Mouse (Mus musculus) liver, embryonic 15.5 days (tissue): ENCODE data around the gene Abtb2. TPM values are rescaled to one million over a fixed set of nuclear protein-coding genes. Genes with fewer than 3 reads are reported as not detected.
"Not testable (repeated sequence)": the region's sequence is repeated elsewhere in the genome, so short reads cannot be mapped to it uniquely, and the experiment has no call there.

ENCODE experiments used
- ATAC-seq: fragments of 200-750 bp; cut with Nextera tagmentation; 2 replicates; pipeline ENCODE4 v1.8.0; 2017; ENCODE audit warnings: moderate number of reproducible peaks, mild to moderate bottlenecking, moderate library complexity; ENCODE audit not compliant: insufficient read depth
- H3K27ac ChIP-seq: fragments of 300-500 bp; sonication (generic); replicated peaks from 2 replicates; pipeline ENCODE4 v1.5.1; 2015; ENCODE audit warnings: mild to moderate bottlenecking, inconsistent platforms
- H3K27me3 ChIP-seq: fragments of 300-500 bp; sonication (generic); 2 replicates; pipeline ENCODE4 v1.6.1; 2015; ENCODE audit warnings: mild to moderate bottlenecking, inconsistent platforms
- H3K36me3 ChIP-seq: fragments of 300-500 bp; sonication (generic); replicated peaks from 2 replicates; pipeline ENCODE4 v1.6.1; 2015; ENCODE audit warnings: moderate library complexity, mild to moderate bottlenecking, inconsistent platforms
- H3K4me1 ChIP-seq: fragments of 300-500 bp; sonication (generic); replicated peaks from 2 replicates; pipeline ENCODE4 v1.6.1; 2015; ENCODE audit warnings: inconsistent platforms
- H3K4me2 ChIP-seq: fragments of 300-500 bp; sonication (generic); 2 replicates; pipeline ENCODE4 v1.6.1; 2015; ENCODE audit warnings: moderate library complexity, mild to moderate bottlenecking, inconsistent platforms
- H3K4me3 ChIP-seq: fragments of 300-500 bp; sonication (generic); replicated peaks from 2 replicates; pipeline ENCODE4 v1.5.1; 2015; ENCODE audit warnings: mild to moderate bottlenecking, inconsistent platforms
- H3K9ac ChIP-seq: fragments of 300-500 bp; sonication (generic); 2 replicates; pipeline ENCODE4 v1.6.1; 2015; ENCODE audit warnings: moderate library complexity, mild to moderate bottlenecking, inconsistent platforms
- H3K9me3 ChIP-seq: fragments of 300-500 bp; sonication (generic); replicated peaks from 2 replicates; pipeline ENCODE4 v1.6.1; 2016; ENCODE audit warnings: inconsistent platforms
- WGBS: fragments of 180-500 bp; shearing (Covaris S2); methylation state at CpG from one replicate; pipeline ENCODE4 v1.1.7; 2015; ENCODE audit warnings: mixed read lengths; ENCODE audit not compliant: insufficient replicate concordance; 5-methylcytosine and 5-hydroxymethylcytosine counted together
- polyA plus RNA-seq: library from polyadenylated mRNA; unstranded; fragments of >200 nt; fragmentation: Nextera tagmentation; extraction: Ambion mirVana; gene quantifications from 2 replicates; pipeline ENCODE4 v1.2.1, GENCODE M21; 2015

Gene Abtb2
- 2.9 and 3.4 TPM in 2 replicates for polyA plus RNA-seq

DNA sequence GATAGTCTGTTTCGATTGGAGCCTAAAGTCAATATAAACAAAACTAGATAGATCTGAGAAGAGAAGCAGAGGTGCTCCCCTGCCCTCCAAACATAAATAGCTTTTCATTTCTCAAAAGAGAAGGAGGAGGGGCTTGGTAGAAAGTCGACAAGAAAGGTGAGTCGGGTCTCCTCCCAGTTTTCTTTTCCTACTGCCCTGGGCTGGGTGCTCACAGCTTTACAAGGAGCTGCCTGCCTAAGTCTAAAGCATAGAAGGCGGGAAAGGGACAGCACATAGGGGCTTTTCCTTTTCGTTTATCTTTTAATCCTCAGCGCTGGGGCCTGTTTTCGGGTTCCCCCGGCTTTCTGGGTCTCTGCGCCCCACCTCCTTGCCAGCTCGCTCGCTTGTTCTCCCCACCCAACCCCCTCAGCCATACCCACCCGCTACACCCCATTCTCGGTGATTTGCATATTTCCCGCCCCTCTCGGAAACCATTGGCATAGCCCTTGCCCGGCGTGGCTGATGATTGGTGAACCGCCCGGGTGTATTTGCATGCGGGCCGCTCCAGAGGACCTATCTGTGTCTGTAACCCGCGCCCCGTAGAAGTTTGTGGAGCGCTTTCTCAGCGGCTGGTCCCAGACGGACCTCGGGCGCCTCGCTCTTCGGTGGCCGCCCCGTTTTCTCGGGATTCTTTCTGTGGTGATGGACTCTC is at the start of gene Abtb2:
Gene Abtb2, plus strand, starts transcription at position 579 of the 691 bp plus-strand sequence.
- Histone ChIP-seq H3K4me3 (peak within 1 kb of the TSS; percentile 67), H3K9ac (peak within 1 kb of the TSS; percentile 60), H3K9me3 (no peaks in the 10 kb centered on the region), H3K27ac (peak within 1 kb of the TSS; percentile 79), H3K36me3 (no peaks in the 10 kb centered on the region), H3K27me3 (peaks cover 96% of the 10 kb centered on the region), H3K4me2 (peak within 1 kb of the TSS; percentile 92), H3K4me1 (peaks cover 47% of the 10 kb centered on the region)
- peak; percentile 98 for ATAC-seq
- under 1% methylated on average over 34 of the region's 34 CpGs for WGBS

DNA sequence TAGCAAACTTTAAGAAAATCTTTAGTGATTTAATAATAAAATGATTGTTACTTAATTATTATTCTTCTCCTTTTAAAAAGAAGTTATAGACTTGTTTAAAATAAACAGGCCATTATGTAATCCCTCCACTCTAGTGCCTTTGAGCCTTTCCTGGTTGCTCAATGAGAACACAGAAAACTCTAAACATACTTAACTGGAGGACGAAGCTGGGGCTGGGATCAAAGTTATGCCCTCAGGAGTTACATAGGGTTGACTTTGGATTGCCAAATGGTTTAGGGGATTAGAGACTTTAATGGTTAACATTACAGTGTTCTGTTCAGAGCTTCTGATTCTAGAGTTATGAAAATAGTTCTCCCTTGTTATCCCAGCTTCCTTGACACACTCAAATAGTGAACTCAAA is 49.6 kb upstream of the Abtb2 start:
- 35% methylated on average over 1 of the region's 1 CpGs for WGBS
- no peaks in the 10 kb centered on the region for H3K4me1 ChIP-seq
- no peaks in the 10 kb centered on the region for H3K36me3 ChIP-seq
- H3K9me3 ChIP-seq = no peaks in the 10 kb centered on the region
- H3K9ac ChIP-seq = no peak overlapping the region
- no peak for ATAC-seq
- no peaks in the 10 kb centered on the region for H3K27me3 ChIP-seq
- no peak overlapping the region for H3K4me3 ChIP-seq
- H3K4me2 ChIP-seq = no peak overlapping the region
- H3K27ac ChIP-seq = no peak overlapping the region

DNA sequence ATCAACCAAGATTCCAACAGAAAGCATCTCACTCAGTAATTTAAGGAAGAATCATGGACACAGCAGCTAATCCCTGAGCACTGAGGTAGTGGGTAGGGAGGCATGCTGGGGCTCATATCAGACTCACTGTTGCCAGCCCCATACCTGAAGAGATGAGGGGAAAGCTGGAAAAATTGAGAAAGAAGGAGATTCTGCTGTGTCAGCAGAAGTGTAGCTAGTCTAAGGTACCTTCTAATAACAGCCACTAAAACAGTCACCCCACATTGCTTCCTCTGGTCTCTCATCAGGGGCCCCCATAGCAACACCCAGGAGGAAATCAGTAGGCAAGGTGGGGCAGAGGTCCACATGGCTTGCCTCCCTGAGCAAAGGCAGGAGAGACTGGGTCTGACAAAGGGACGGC is 40.5 kb upstream of the Abtb2 start:
- H3K9me3 ChIP-seq = no peaks in the 10 kb centered on the region

GRCm38 (mm10) chr2:103547132-103547531 is 19.0 kb upstream of the Abtb2 start:
- H3K27me3 ChIP-seq = 0 out of 2 replicates have a peak, but pooled peaks cover 2% of the 10 kb centered on the region
- no peak overlapping the region for H3K9ac ChIP-seq
- H3K9me3 ChIP-seq = no peaks in the 10 kb centered on the region
- H3K4me2 ChIP-seq = no peak overlapping the region
- no peaks in the 10 kb centered on the region for H3K36me3 ChIP-seq
- ATAC-seq = no peak
- H3K4me1 ChIP-seq = no peaks in the 10 kb centered on the region
- WGBS = 2% methylated on average over 2 of the region's 2 CpGs
- no peak overlapping the region for H3K4me3 ChIP-seq
- H3K27ac ChIP-seq = no peak overlapping the region

More for the DNA sequence above, 40.5 kb upstream of the Abtb2 start:
- Histone ChIP-seq H3K27ac (no peak overlapping the region), H3K4me3 (no peak overlapping the region), H3K9ac (no peak overlapping the region), H3K27me3 (no peaks in the 10 kb centered on the region), H3K36me3 (no peaks in the 10 kb centered on the region), H3K4me1 (no peaks in the 10 kb centered on the region), H3K4me2 (no peak overlapping the region)
- no peak for ATAC-seq
- WGBS = 68% methylated on average over 1 of the region's 1 CpGs

DNA sequence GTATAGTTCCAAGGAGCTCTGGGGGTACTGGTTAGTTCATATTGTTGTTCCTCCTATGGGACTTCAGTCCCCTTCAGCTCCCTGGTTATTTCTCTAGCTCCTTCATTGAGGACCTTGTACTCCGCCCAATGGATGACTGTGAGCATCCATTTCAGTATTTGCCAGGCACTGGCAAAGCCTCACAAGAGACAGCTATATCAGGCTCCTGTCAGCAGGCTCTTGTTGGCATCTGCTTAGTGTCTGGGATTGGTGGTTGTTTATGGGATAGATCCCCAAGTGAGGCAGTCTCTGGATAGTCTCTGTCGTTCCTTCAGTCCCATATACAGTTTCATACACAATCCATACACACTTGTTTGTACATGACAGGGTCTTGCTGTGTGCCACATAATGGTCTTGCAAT is 15.8 kb upstream of the Abtb2 start:
- not testable (repeated sequence) for H3K4me3 ChIP-seq, H3K4me2 ChIP-seq, H3K36me3 ChIP-seq, H3K4me1 ChIP-seq, H3K9me3 ChIP-seq, H3K9ac ChIP-seq, H3K27ac ChIP-seq, ATAC-seq
- H3K27me3 ChIP-seq = peaks cover 10% of the 10 kb centered on the region; the same call in 1 of the 2 replicates
- 59% methylated on average over 2 of the region's 2 CpGs for WGBS

DNA sequence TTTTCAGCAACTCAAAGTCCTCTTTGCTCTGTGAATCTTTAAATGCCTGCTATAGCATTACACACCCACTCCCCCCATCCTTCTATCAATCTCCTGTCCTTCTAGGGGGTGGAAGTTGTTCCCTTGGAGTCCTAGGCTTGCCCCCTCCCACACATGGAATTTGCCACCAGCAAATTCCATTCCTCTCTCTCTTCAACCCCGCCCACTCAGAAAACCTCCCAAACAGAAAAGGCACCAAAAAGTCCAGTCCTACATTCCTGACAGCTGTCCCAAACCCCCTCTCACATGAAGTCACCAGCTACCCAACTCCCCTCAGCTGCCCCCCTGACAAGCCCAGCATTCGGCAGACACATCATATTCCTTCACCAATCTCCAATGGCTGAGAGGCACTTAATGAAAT is 12.1 kb upstream of the Abtb2 start:
- Histone ChIP-seq H3K4me2 (no peak overlapping the region), H3K36me3 (no peaks in the 10 kb centered on the region), H3K4me3 (no peak overlapping the region), H3K9me3 (no peaks in the 10 kb centered on the region), H3K4me1 (no peaks in the 10 kb centered on the region), H3K9ac (no peak overlapping the region), H3K27ac (no peak overlapping the region), H3K27me3 (peaks cover 30% of the 10 kb centered on the region)
- 54% methylated on average over 2 of the region's 2 CpGs for WGBS
- no peak for ATAC-seq

GRCm38 (mm10) chr2:103556125-103556877 is 9.8 kb upstream of the Abtb2 start:
- H3K4me1 ChIP-seq = no peaks in the 10 kb centered on the region
- H3K9me3 ChIP-seq = no peaks in the 10 kb centered on the region
- no peaks in the 10 kb centered on the region for H3K36me3 ChIP-seq
- WGBS = 45% methylated on average over 10 of the region's 10 CpGs
- H3K4me2 ChIP-seq = no peak overlapping the region
- H3K4me3 ChIP-seq = no peak overlapping the region
- no peak for ATAC-seq
- H3K27me3 ChIP-seq = peaks cover 35% of the 10 kb centered on the region
- H3K27ac ChIP-seq = no peak overlapping the region
- H3K9ac ChIP-seq = no peak overlapping the region

DNA sequence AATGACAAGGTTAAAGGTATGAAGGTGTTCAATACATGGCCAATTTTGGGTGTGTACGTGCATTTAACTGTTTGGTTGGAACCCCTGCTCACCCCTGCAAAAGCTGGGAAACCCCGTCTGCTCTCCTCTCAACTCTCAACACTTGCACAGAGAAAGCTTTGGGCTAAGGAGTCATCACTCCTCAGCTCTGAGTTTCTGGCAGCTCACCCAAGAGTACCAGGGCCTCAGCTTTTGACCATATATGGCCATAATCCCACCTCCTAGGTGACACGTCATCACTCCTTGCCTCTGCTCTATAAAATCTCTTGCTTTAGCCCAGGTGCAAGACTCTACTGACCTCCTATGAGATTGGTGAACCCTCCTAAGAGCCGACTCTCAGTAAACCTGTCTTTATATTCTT is 5.2 kb upstream of the Abtb2 start:
- 46% methylated on average over 4 of the region's 4 CpGs for WGBS
- Histone ChIP-seq H3K9me3 (no peaks in the 10 kb centered on the region), H3K4me3 (no peak overlapping the region), H3K27me3 (peaks cover 68% of the 10 kb centered on the region), H3K27ac (no peak overlapping the region), H3K9ac (no peak overlapping the region), H3K36me3 (no peaks in the 10 kb centered on the region), H3K4me2 (no peak overlapping the region), H3K4me1 (peaks cover 12% of the 10 kb centered on the region)
- ATAC-seq = no peak

DNA sequence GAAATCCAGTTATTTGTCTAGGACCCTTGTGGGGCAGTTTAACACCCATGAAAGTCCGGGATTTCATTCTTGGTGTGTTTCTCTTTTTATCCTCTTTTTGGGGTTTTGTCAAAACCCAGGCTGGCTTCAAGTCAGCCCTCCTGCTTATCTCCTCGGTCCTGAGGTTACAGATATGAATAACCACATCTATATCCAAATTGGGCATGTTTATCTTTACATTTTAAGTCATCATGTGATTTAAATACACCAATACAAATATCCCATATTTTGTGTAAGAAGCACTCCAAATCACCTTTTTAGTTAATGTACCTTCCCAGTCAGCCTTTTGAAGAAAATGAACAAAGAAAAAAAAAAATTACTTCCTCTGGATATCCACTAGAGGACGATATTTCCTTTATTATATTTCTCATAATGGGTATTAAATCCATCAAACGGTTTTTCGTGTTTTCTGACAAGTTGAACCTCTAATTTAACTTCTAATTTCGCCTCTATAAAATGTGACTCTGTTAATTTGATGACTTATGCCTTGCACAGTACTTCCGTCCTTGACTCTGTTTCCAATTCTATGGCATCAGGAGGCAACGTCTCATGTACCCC is 1.6 kb upstream of the Abtb2 start:
- Histone ChIP-seq H3K4me3 (peak overlapping the region; percentile 67; the same call in 1 of the 2 replicates), H3K4me2 (peak overlapping the region; percentile 92), H3K9me3 (no peaks in the 10 kb centered on the region), H3K4me1 (peaks cover 42% of the 10 kb centered on the region), H3K27ac (no peak overlapping the region), H3K36me3 (no peaks in the 10 kb centered on the region), H3K27me3 (peaks cover 83% of the 10 kb centered on the region), H3K9ac (no peak overlapping the region)
- WGBS = 9% methylated on average over 8 of the region's 8 CpGs
- no peak for ATAC-seq

- H3K36me3 ChIP-seq = no peaks in the 10 kb centered on the region
- H3K9me3 ChIP-seq = no peaks in the 10 kb centered on the region
- ATAC-seq = no peak
- peak overlapping the region; percentile 54; the same call in 1 of the 2 replicates for H3K9ac ChIP-seq
- H3K27me3 ChIP-seq = peaks cover 90% of the 10 kb centered on the region
- peak overlapping the region; percentile 67 for H3K4me3 ChIP-seq
- H3K27ac ChIP-seq = no peak overlapping the region
- H3K4me2 ChIP-seq = peak overlapping the region; percentile 92
- H3K4me1 ChIP-seq = peaks cover 47% of the 10 kb centered on the region
- WGBS = 3% methylated on average over 22 of the region's 22 CpGs
These were observed 929 bp upstream of the Abtb2 start for GRCm38 (mm10) chr2:103565171-103565591.

DNA sequence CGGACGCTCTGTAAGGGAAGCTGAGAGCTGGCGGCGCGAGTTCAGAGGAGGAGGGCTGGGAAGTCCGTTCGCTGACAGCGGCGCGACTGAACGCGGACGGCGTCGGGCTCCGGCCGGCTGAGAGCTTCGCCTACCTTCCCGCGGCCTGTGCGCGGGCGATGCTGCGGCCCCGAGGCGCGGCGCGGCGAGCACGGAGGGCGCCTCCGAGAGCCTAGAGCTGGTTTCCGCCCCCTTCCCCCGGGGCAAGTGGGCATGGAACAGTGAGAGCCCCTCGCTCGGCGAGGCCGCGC is 258 bp downstream of the Abtb2 start:
- Histone ChIP-seq H3K9me3 (no peaks in the 10 kb centered on the region), H3K4me3 (peak overlapping the region; percentile 67), H3K27ac (peak overlapping the region; percentile 79), H3K4me2 (peak overlapping the region; percentile 92), H3K4me1 (peaks cover 47% of the 10 kb centered on the region), H3K9ac (peak overlapping the region; percentile 60), H3K36me3 (no peaks in the 10 kb centered on the region), H3K27me3 (peaks cover 94% of the 10 kb centered on the region)
- under 1% methylated on average over 40 of the region's 40 CpGs for WGBS
- ATAC-seq = peak; percentile 67
